Mouse (Mus musculus) kidney, postnatal 0 days (tissue): ENCODE measurements around the gene Shmt2. TPM values are rescaled to one million over a fixed set of nuclear protein-coding genes. Genes with fewer than 3 reads are reported as not detected.

Experiments used
- ATAC-seq: fragments of 200-750 bp; cut with Nextera tagmentation; replicated peaks from 2 replicates; pipeline ENCODE4 v1.8.0; 2017; ENCODE audit warnings: low read depth, moderate number of reproducible peaks, moderate TSS enrichment, moderate library complexity; ENCODE audit not compliant: low FRiP score
- DNase-seq: peaks from one replicate; pipeline ENCODE4 v3.0.0-alpha.2; 2016; ENCODE audit warnings: low spot score
- H3K27ac ChIP-seq: fragments of 300-500 bp; sonication (generic); 2 replicates; pipeline ENCODE4 v1.5.1; 2014; ENCODE audit warnings: mild to moderate bottlenecking
- H3K27me3 ChIP-seq: fragments of 300-500 bp; sonication (generic); 2 replicates; pipeline ENCODE4 v1.6.1; 2014; ENCODE audit warnings: low read length, mixed read lengths; ENCODE audit not compliant: insufficient read depth
- H3K36me3 ChIP-seq: fragments of 300-500 bp; sonication (generic); 2 replicates; pipeline ENCODE4 v1.6.1; 2014; ENCODE audit warnings: low read length, mixed read lengths; ENCODE audit not compliant: insufficient read depth
- H3K4me1 ChIP-seq: fragments of 300-500 bp; sonication (generic); replicated peaks from 2 replicates; pipeline ENCODE4 v1.6.1; 2014; ENCODE audit warnings: antibody characterized with exemption, low read length, mixed read lengths; ENCODE audit not compliant: insufficient read depth
- H3K4me2 ChIP-seq: fragments of 300-500 bp; sonication (generic); 2 replicates; pipeline ENCODE4 v1.6.1; 2014; ENCODE audit warnings: mild to moderate bottlenecking, low read length, moderate library complexity, mixed read lengths
- H3K4me3 ChIP-seq: fragments of 300-500 bp; sonication (generic); replicated peaks from 2 replicates; pipeline ENCODE4 v1.5.1; 2014; ENCODE audit warnings: low read depth, low read length
- H3K9ac ChIP-seq: fragments of 300-500 bp; sonication (generic); 2 replicates; pipeline ENCODE4 v1.6.1; 2014; ENCODE audit warnings: low read depth, low read length
- H3K9me3 ChIP-seq: fragments of 300-500 bp; sonication (generic); replicated peaks from 2 replicates; pipeline ENCODE4 v1.6.1; 2016; ENCODE audit warnings: low read length, inconsistent platforms, mixed read lengths
- CTCF ChIP-seq: IDR thresholded peaks from 2 replicates; pipeline ENCODE4 v1.5.1; 2016; ENCODE audit warnings: antibody characterized with exemption, low read depth, mild to moderate bottlenecking, moderate library complexity
- WGBS: fragments of 180-500 bp; shearing (Covaris S2); extraction: QIAGEN DNeasy Blood & Tissue Kit; methylation state at CpG from one replicate; pipeline ENCODE4 v1.1.7; 2014; 5-methylcytosine and 5-hydroxymethylcytosine counted together
- polyA plus RNA-seq: library from polyadenylated mRNA; unstranded; fragments of >200 nt; fragmentation: Nextera tagmentation; extraction: Ambion mirVana; gene quantifications from 2 replicates; pipeline ENCODE4 v1.2.1, GENCODE M21; 2015

Gene Shmt2
- polyA plus RNA-seq, 1 experiment from 2014 or later, result 71.1 TPM

GRCm38 (mm10) chr10:127485235-127485634, 37.0 kb downstream of the Shmt2 start:
- 0 out of 2 replicates have a peak overlapping the region, but pooled peaks have one; percentile 8 for H3K9ac ChIP-seq
- H3K9me3 ChIP-seq, result no peaks in the 10 kb centered on the region
- peaks cover 52% of the 10 kb centered on the region for H3K36me3 ChIP-seq
- H3K4me2 ChIP-seq, result no peak overlapping the region
- H3K27ac ChIP-seq, result no peak overlapping the region
- no peak for ATAC-seq
- no peak overlapping the region for H3K4me3 ChIP-seq
- TF ChIP-seq CTCF, result no peak
- no peak for DNase-seq
- H3K4me1 ChIP-seq, result 0 out of 2 replicates have a peak, but pooled peaks cover 3% of the 10 kb centered on the region
- 74% methylated on average over 10 of the region's 10 CpGs for WGBS
- no peaks in the 10 kb centered on the region for H3K27me3 ChIP-seq

GRCm38 (mm10) chr10:127480833-127481813, 41.1 kb downstream of the Shmt2 start:
- H3K4me1 ChIP-seq, result peaks cover 3% of the 10 kb centered on the region; the same call in 1 of the 2 replicates
- no peaks in the 10 kb centered on the region for H3K9me3 ChIP-seq
- H3K9ac ChIP-seq, result no peak overlapping the region
- ATAC-seq (no peak), DNase-seq (peak; percentile 49)
- no peak overlapping the region for H3K4me2 ChIP-seq
- H3K4me3 ChIP-seq, result no peak overlapping the region
- 78% methylated on average over 19 of the region's 19 CpGs for WGBS
- peak overlapping the region; percentile 13; the same call in 1 of the 2 replicates for H3K27ac ChIP-seq
- no peaks in the 10 kb centered on the region for H3K27me3 ChIP-seq
- H3K36me3 ChIP-seq, result peaks cover 47% of the 10 kb centered on the region
- no peak for TF ChIP-seq CTCF

DNA sequence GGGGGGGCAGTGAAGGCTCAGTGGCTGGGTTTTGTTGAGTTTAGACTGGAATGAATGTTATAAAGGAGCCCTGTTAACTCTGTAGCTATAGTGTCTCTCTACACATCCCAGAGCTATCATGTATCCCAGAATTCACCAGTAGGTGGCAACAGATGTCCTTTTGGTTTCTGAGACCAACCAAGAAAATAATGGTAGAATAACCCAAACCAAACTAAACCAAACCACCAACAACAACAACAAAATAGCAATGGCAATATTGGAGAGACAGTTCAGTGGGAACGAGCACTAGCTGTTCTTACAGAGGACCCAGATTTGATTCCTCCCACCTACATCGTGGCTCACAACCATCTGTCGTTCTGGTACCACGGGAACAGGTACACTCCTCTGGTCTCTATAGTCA, 43.1 kb downstream of the Shmt2 start:
- Histone ChIP-seq H3K27me3 (no peaks in the 10 kb centered on the region), H3K9me3 (no peaks in the 10 kb centered on the region), H3K36me3 (peaks cover 39% of the 10 kb centered on the region), H3K4me2 (no peak overlapping the region), H3K4me1 (no peaks in the 10 kb centered on the region; the same call in 1 of the 2 replicates), H3K27ac (no peak overlapping the region), H3K9ac (no peak overlapping the region), H3K4me3 (no peak overlapping the region)
- DNase-seq (peak; percentile 60), ATAC-seq (no peak)
- WGBS, result 97% methylated on average over 4 of the region's 4 CpGs
- peak; percentile 75 for TF ChIP-seq CTCF

DNA sequence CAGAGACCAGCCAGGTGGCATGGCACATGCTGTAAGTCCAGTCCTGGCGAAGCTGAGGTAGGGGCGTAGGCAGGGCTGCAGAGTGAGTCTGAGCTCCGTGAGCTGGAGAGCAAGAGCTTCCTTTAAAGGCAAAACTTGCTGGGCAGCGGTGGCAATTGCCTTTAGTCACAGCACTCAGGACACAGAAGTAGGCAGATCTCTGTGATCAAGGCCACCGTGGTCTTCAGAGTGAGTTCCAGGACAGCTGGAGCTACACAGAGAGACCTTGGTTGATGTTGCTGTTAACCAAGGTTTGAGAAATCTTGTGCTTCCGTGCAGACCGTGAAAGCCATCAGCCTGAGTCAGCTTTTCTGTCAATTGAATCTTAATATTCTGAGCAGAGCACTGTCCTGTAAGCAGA, 44.9 kb downstream of the Shmt2 start:
- 0 out of 2 replicates have a peak overlapping the region, but pooled peaks have one; percentile 47 for H3K27ac ChIP-seq
- no peak for DNase-seq
- no peak for TF ChIP-seq CTCF
- no peak overlapping the region for H3K9ac ChIP-seq
- WGBS, result 50% methylated on average over 7 of the region's 7 CpGs
- no peak for ATAC-seq
- H3K4me1 ChIP-seq, result no peaks in the 10 kb centered on the region; the same call in 1 of the 2 replicates
- H3K27me3 ChIP-seq, result no peaks in the 10 kb centered on the region
- H3K36me3 ChIP-seq, result peaks cover 43% of the 10 kb centered on the region
- H3K9me3 ChIP-seq, result no peaks in the 10 kb centered on the region
- no peak overlapping the region for H3K4me3 ChIP-seq
- no peak overlapping the region for H3K4me2 ChIP-seq

DNA sequence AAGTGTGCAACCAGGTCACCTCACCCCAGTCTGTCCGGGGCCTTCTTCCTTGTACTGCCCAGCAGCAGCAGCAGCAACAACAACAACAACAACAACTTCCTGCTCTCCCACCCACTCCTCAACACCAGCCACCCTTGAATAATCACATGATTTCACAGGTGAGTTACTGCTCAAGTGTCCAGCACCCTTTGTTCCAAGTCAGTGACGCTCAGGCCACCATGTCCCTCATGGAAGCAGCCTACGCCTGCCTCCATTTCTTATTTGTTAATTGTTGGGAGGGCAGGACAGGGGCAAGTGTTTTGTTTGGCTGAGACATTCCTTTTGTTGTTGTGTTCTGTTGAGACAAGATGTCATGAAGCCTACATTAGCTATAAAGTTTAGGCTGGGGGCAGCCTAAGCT, 45.7 kb downstream of the Shmt2 start:
- Histone ChIP-seq H3K27ac (peak overlapping the region; percentile 47; the same call in 1 of the 2 replicates), H3K4me3 (no peak overlapping the region), H3K36me3 (peaks cover 37% of the 10 kb centered on the region), H3K4me2 (no peak overlapping the region), H3K9ac (no peak overlapping the region), H3K27me3 (no peaks in the 10 kb centered on the region), H3K4me1 (no peaks in the 10 kb centered on the region; the same call in 1 of the 2 replicates), H3K9me3 (no peaks in the 10 kb centered on the region)
- 32% methylated on average over 3 of the region's 3 CpGs for WGBS
- TF ChIP-seq CTCF, result no peak
- no peak for DNase-seq
- ATAC-seq, result no peak

DNA sequence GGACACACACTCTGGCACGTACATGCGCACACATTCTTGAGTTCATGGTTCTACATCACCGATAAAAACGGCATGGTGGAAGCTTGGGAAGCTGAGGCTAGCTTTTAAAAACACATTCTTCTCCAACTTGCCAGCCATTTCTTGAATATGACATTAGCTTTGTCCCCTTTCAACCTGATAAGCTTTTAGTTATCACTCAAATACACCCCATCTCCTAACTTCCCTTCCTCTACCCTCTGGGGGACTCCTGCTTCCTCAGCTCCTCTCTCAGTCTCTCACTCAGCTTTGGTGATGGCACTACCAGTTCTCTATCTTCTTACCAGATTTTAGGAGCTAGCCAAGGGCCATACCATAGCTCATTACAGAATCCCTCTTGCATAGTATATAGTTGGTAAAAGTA, 47.1 kb downstream of the Shmt2 start:
- Histone ChIP-seq H3K4me2 (no peak overlapping the region), H3K9ac (no peak overlapping the region), H3K27me3 (no peaks in the 10 kb centered on the region), H3K9me3 (no peaks in the 10 kb centered on the region), H3K36me3 (peaks cover 28% of the 10 kb centered on the region), H3K27ac (no peak overlapping the region), H3K4me3 (no peak overlapping the region), H3K4me1 (no peaks in the 10 kb centered on the region; the same call in 1 of the 2 replicates)
- ATAC-seq, result no peak
- no peak for TF ChIP-seq CTCF
- 92% methylated on average over 4 of the region's 4 CpGs for WGBS
- DNase-seq, result no peak
